Mouse (Mus musculus): ENCODE measurements at regions not wholly inside any gene's neighbourhood (a gene's known extent, or its start where the extent isn't known, plus 50 kb on each side); places are given as distances from the start of the nearest gene placed in this dataset.
"Not testable (repeated sequence)": the region's sequence is repeated elsewhere in the genome, so short reads cannot be mapped to it uniquely, and the experiment has no call there.

GRCm38 (mm10) chr12:27960064-27960463 is 592.1 kb downstream of the Dcdc2c start:
- DNase-seq, result no peak

GRCm38 (mm10) chr12:27947646-27948045 is 604.6 kb downstream of the Dcdc2c start:
- no peak for DNase-seq

- no peak for DNase-seq
Measured at GRCm38 (mm10) chr12:27946866-27947459, 604.6 kb upstream of the Sox11 start.

- no peak for DNase-seq
Measured at GRCm38 (mm10) chr12:27945411-27945810, 603.0 kb upstream of the Sox11 start.

- DNase-seq, result no peak
Measured at GRCm38 (mm10) chr12:27941053-27941452, 598.7 kb upstream of the Sox11 start.

GRCm38 (mm10) chr12:27932382-27933140 is 590.2 kb upstream of the Sox11 start:
- no peak for DNase-seq

GRCm38 (mm10) chr12:27928366-27928963 is 586.1 kb upstream of the Sox11 start:
- DNase-seq, result no peak

- DNase-seq, result no peak
Measured at GRCm38 (mm10) chr12:27926730-27927129, 584.4 kb upstream of the Sox11 start.

- no peak for DNase-seq
Measured at GRCm38 (mm10) chr12:27920607-27921006, 578.2 kb upstream of the Sox11 start.

GRCm38 (mm10) chr12:27916401-27916920 is 574.1 kb upstream of the Sox11 start:
- no peak for DNase-seq

GRCm38 (mm10) chr12:27909417-27910100 is 567.2 kb upstream of the Sox11 start:
- DNase-seq, result no peak

- DNase-seq, result not testable (repeated sequence)
Measured at GRCm38 (mm10) chr12:27896682-27897081, 554.3 kb upstream of the Sox11 start.

- no peak for DNase-seq
Measured at GRCm38 (mm10) chr12:27881720-27882119, 539.3 kb upstream of the Sox11 start.

- no peak for DNase-seq
Measured at GRCm38 (mm10) chr12:27866421-27866820, 524.0 kb upstream of the Sox11 start.

- peak; percentile 4 for DNase-seq
Measured at GRCm38 (mm10) chr12:27849537-27849936, 507.2 kb upstream of the Sox11 start.

GRCm38 (mm10) chr12:27849099-27849498 is 506.7 kb upstream of the Sox11 start:
- DNase-seq, result no peak

GRCm38 (mm10) chr12:27848141-27848540 is 505.8 kb upstream of the Sox11 start:
- no peak for DNase-seq

GRCm38 (mm10) chr12:27847397-27847796 is 505.0 kb upstream of the Sox11 start:
- DNase-seq, result no peak

GRCm38 (mm10) chr12:27844958-27845357 is 502.6 kb upstream of the Sox11 start:
- DNase-seq, result no peak

- no peak for DNase-seq
Measured at GRCm38 (mm10) chr12:27838955-27839354, 496.6 kb upstream of the Sox11 start.

- DNase-seq, result no peak
Measured at GRCm38 (mm10) chr12:27838384-27838783, 496.0 kb upstream of the Sox11 start.

- DNase-seq, result no peak
Measured at GRCm38 (mm10) chr12:27826208-27826607, 483.8 kb upstream of the Sox11 start.

GRCm38 (mm10) chr12:27823392-27823791 is 481.0 kb upstream of the Sox11 start:
- no peak for DNase-seq
